Mouse (Mus musculus) midbrain, embryonic 10.5 days (tissue): ENCODE measurements around the gene Smurf2. TPM values are rescaled to one million over a fixed set of nuclear protein-coding genes. Genes with fewer than 3 reads are reported as not detected.

Experiments used
- DNase-seq: peaks from one replicate; pipeline ENCODE4 v3.0.0-alpha.2; 2017; ENCODE audit warnings: low spot score
- H3K27ac ChIP-seq: fragments of 300-500 bp; sonication (generic); replicated peaks from 2 replicates; pipeline ENCODE4 v1.5.1; 2016; ENCODE audit warnings: mild to moderate bottlenecking
- H3K27me3 ChIP-seq: fragments of 300-500 bp; sonication (generic); 2 replicates; pipeline ENCODE4 v1.6.1; 2016; ENCODE audit warnings: low read depth, mild to moderate bottlenecking; ENCODE audit not compliant: poor library complexity, severe bottlenecking
- H3K36me3 ChIP-seq: fragments of 300-500 bp; sonication (generic); 2 replicates; pipeline ENCODE4 v1.6.1; 2016; ENCODE audit warnings: mild to moderate bottlenecking, moderate library complexity
- H3K4me1 ChIP-seq: fragments of 300-500 bp; sonication (generic); 2 replicates; pipeline ENCODE4 v1.6.1; 2016
- H3K4me3 ChIP-seq: fragments of 300-500 bp; sonication (generic); 2 replicates; pipeline ENCODE4 v1.5.1; 2016; ENCODE audit warnings: mild to moderate bottlenecking, moderate library complexity
- H3K9me3 ChIP-seq: fragments of 300-500 bp; sonication (generic); replicated peaks from 2 replicates; pipeline ENCODE4 v1.6.1; 2016; ENCODE audit warnings: mild to moderate bottlenecking
- WGBS: fragments of 180-500 bp; shearing (Covaris S2); methylation state at CpG from one replicate; pipeline ENCODE4 v1.1.7; 2016; 5-methylcytosine and 5-hydroxymethylcytosine counted together
- polyA plus RNA-seq: library from polyadenylated mRNA; unstranded; fragments of >200 nt; fragmentation: Nextera tagmentation; extraction: Ambion mirVana; gene quantifications from 2 replicates; pipeline ENCODE4 v1.2.1, GENCODE M21; 2016

The Smurf2 gene
- 12.1 and 13.8 TPM in 2 replicates for polyA plus RNA-seq

- H3K9me3 ChIP-seq, result no peaks in the 10 kb centered on the region
- WGBS, result 4% methylated on average over 49 of the region's 72 CpGs
- no peaks in the 10 kb centered on the region for H3K36me3 ChIP-seq
- DNase-seq, result peak; percentile 93
- peaks cover 36% of the 10 kb centered on the region for H3K4me1 ChIP-seq
- peak within 1 kb of the TSS; percentile 88 for H3K4me3 ChIP-seq
- peaks cover 5% of the 10 kb centered on the region; the same call in 1 of the 2 replicates for H3K27me3 ChIP-seq
- peak within 1 kb of the TSS; percentile 99 for H3K27ac ChIP-seq
Observed at GRCm38 (mm10) chr11:106920551-106921379, at the start of gene Smurf2. Gene Smurf2 (minus strand): TSS chr11:106920715.

GRCm38 (mm10) chr11:106969798-106970197 lies 49.3 kb upstream of the Smurf2 start:
- no peaks in the 10 kb centered on the region for H3K27me3 ChIP-seq
- H3K9me3 ChIP-seq, result no peaks in the 10 kb centered on the region
- no peak overlapping the region for H3K4me3 ChIP-seq
- DNase-seq, result no peak
- H3K4me1 ChIP-seq, result no peaks in the 10 kb centered on the region
- H3K36me3 ChIP-seq, result no peaks in the 10 kb centered on the region
- 94% methylated on average over 8 of the region's 8 CpGs for WGBS
- H3K27ac ChIP-seq, result no peak overlapping the region

- H3K36me3 ChIP-seq, result no peaks in the 10 kb centered on the region
- no peaks in the 10 kb centered on the region for H3K9me3 ChIP-seq
- 84% methylated on average over 10 of the region's 10 CpGs for WGBS
- H3K27me3 ChIP-seq, result no peaks in the 10 kb centered on the region
- H3K27ac ChIP-seq, result no peak overlapping the region
- DNase-seq, result no peak
- no peak overlapping the region for H3K4me3 ChIP-seq
- no peaks in the 10 kb centered on the region for H3K4me1 ChIP-seq
Observed at GRCm38 (mm10) chr11:106967630-106968029, 47.1 kb upstream of the Smurf2 start.

GRCm38 (mm10) chr11:106965881-106966280 lies 45.4 kb upstream of the Smurf2 start:
- Histone ChIP-seq H3K4me1 (0 out of 2 replicates have a peak, but pooled peaks cover 3% of the 10 kb centered on the region), H3K9me3 (no peaks in the 10 kb centered on the region), H3K27ac (no peak overlapping the region), H3K4me3 (no peak overlapping the region), H3K36me3 (no peaks in the 10 kb centered on the region), H3K27me3 (no peaks in the 10 kb centered on the region)
- no peak for DNase-seq
- WGBS, result 86% methylated on average over 4 of the region's 4 CpGs

GRCm38 (mm10) chr11:106962310-106962709 lies 41.8 kb upstream of the Smurf2 start:
- H3K36me3 ChIP-seq, result no peaks in the 10 kb centered on the region
- WGBS, result 89% methylated on average over 9 of the region's 9 CpGs
- H3K4me1 ChIP-seq, result peaks cover 3% of the 10 kb centered on the region; the same call in 1 of the 2 replicates
- DNase-seq, result no peak
- H3K27me3 ChIP-seq, result no peaks in the 10 kb centered on the region
- no peaks in the 10 kb centered on the region for H3K9me3 ChIP-seq
- no peak overlapping the region for H3K27ac ChIP-seq
- no peak overlapping the region for H3K4me3 ChIP-seq

GRCm38 (mm10) chr11:106961471-106962081 lies 41.1 kb upstream of the Smurf2 start:
- H3K4me3 ChIP-seq, result no peak overlapping the region
- peaks cover 3% of the 10 kb centered on the region; the same call in 1 of the 2 replicates for H3K4me1 ChIP-seq
- no peaks in the 10 kb centered on the region for H3K9me3 ChIP-seq
- H3K27ac ChIP-seq, result no peak overlapping the region
- H3K36me3 ChIP-seq, result no peaks in the 10 kb centered on the region
- 81% methylated on average over 13 of the region's 13 CpGs for WGBS
- H3K27me3 ChIP-seq, result no peaks in the 10 kb centered on the region
- no peak for DNase-seq

- H3K36me3 ChIP-seq, result no peaks in the 10 kb centered on the region
- DNase-seq, result no peak
- H3K27me3 ChIP-seq, result no peaks in the 10 kb centered on the region
- peaks cover 3% of the 10 kb centered on the region; the same call in 1 of the 2 replicates for H3K4me1 ChIP-seq
- WGBS, result 81% methylated on average over 5 of the region's 5 CpGs
- H3K4me3 ChIP-seq, result no peak overlapping the region
- no peak overlapping the region for H3K27ac ChIP-seq
- H3K9me3 ChIP-seq, result no peaks in the 10 kb centered on the region
Observed at GRCm38 (mm10) chr11:106959121-106959520, 38.6 kb upstream of the Smurf2 start.

GRCm38 (mm10) chr11:106958407-106959071 lies 38.0 kb upstream of the Smurf2 start:
- 87% methylated on average over 6 of the region's 6 CpGs for WGBS

GRCm38 (mm10) chr11:106957271-106957980 lies 36.9 kb upstream of the Smurf2 start:
- Histone ChIP-seq H3K27me3 (no peaks in the 10 kb centered on the region), H3K4me3 (no peak overlapping the region), H3K36me3 (no peaks in the 10 kb centered on the region), H3K4me1 (peaks cover 3% of the 10 kb centered on the region; the same call in 1 of the 2 replicates), H3K9me3 (no peaks in the 10 kb centered on the region), H3K27ac (no peak overlapping the region)
- DNase-seq, result no peak
- WGBS, result 86% methylated on average over 12 of the region's 12 CpGs

More at GRCm38 (mm10) chr11:106958407-106959071, 38.0 kb upstream of the Smurf2 start:
- no peaks in the 10 kb centered on the region for H3K9me3 ChIP-seq
- peaks cover 3% of the 10 kb centered on the region; the same call in 1 of the 2 replicates for H3K4me1 ChIP-seq
- H3K27ac ChIP-seq, result no peak overlapping the region
- DNase-seq, result no peak
- H3K27me3 ChIP-seq, result no peaks in the 10 kb centered on the region
- no peak overlapping the region for H3K4me3 ChIP-seq
- no peaks in the 10 kb centered on the region for H3K36me3 ChIP-seq

- H3K4me1 ChIP-seq, result no peaks in the 10 kb centered on the region; the same call in 1 of the 2 replicates
- no peak overlapping the region for H3K4me3 ChIP-seq
- no peaks in the 10 kb centered on the region for H3K9me3 ChIP-seq
- 82% methylated on average over 8 of the region's 8 CpGs for WGBS
- H3K36me3 ChIP-seq, result no peaks in the 10 kb centered on the region
- DNase-seq, result no peak
- no peak overlapping the region for H3K27ac ChIP-seq
- H3K27me3 ChIP-seq, result no peaks in the 10 kb centered on the region
Observed at GRCm38 (mm10) chr11:106954566-106954965, 34.1 kb upstream of the Smurf2 start.

- Histone ChIP-seq H3K4me3 (no peak overlapping the region), H3K36me3 (no peaks in the 10 kb centered on the region)
- 85% methylated on average over 9 of the region's 9 CpGs for WGBS
Observed at GRCm38 (mm10) chr11:106954116-106954515, 33.6 kb upstream of the Smurf2 start.

GRCm38 (mm10) chr11:106937306-106937705 lies 16.8 kb upstream of the Smurf2 start:
- no peak for DNase-seq
- 91% methylated on average over 5 of the region's 5 CpGs for WGBS
- Histone ChIP-seq H3K36me3 (no peaks in the 10 kb centered on the region), H3K27me3 (no peaks in the 10 kb centered on the region), H3K4me1 (no peaks in the 10 kb centered on the region), H3K9me3 (no peaks in the 10 kb centered on the region), H3K27ac (no peak overlapping the region), H3K4me3 (no peak overlapping the region)

More at GRCm38 (mm10) chr11:106954116-106954515, 33.6 kb upstream of the Smurf2 start:
- Histone ChIP-seq H3K9me3 (no peaks in the 10 kb centered on the region), H3K27me3 (no peaks in the 10 kb centered on the region), H3K4me1 (no peaks in the 10 kb centered on the region; the same call in 1 of the 2 replicates), H3K27ac (no peak overlapping the region)
- DNase-seq, result no peak
